Mouse (Mus musculus) central nervous system, embryonic 18 days (tissue): ENCODE results near the gene Tapt1. TPM values are rescaled to one million over a fixed set of nuclear protein-coding genes. Genes with fewer than 3 reads are reported as not detected.

Experiments
- polyA plus RNA-seq: library from polyadenylated mRNA; depleted of rRNA; stranded (reverse); fragments of >200 nt; gene quantifications from 2 replicates; pipeline ENCODE4 v1.2.3, GENCODE M21; 2012; rRNA removed

The Tapt1 gene
- polyA plus RNA-seq, result 45.0 and 49.0 TPM in 2 replicates

DNA sequence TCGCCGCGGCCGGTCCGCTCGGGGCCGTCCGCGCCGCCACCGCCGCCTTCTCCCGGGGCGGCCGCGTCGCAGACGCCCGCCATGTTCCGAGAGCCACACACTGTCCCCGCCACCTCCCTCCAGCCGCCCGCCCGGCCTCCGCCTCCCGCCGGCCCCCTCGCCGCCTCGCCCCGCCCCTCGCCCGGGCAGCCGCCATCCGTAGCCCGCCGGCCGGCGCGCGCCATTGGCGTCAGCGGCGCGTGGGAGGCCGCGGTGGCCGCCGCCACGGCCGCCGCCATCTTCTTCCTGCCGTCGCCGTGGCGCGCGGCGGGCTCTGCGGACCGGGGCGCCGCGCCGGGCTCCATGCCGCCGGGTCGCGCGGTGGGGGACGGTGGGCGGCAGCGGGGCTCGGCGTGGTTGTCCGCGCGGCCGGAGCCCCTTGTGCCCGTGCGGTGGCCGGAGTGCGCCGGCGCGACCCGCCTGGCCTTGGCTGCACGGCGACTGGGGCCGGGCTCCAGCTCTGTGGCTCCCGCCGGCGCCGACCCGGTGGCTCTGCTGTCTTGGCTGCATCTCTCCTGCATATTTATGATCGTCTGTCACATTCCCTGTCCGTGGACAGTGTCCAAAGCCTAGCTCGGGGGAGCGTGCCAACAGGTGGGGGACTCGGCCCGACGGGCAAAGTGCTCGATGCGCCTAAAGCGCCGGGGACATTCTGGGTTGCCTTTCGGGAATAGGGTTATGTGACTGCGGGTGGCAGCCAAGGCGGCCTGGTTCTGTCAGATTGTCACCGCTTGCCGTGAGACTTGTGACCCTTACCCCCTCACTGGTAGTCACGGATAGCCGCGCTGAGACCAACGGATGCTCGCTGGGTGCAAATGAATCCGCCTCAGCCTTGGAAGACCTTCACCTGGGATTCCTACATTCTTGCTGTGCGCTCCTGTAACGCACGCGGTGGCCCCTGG, at the start of gene Tapt1:
TSS of gene Tapt1 (minus strand) at position 106 of the 941 bp plus-strand sequence.

Other genes with a start within 250 kb of the Tapt1 start
- gene Fgfbp1, start 244.8 kb downstream of the Tapt1 start, polyA plus RNA-seq, result 9.4 and 9.5 TPM in 2 replicates
- 14.5 and 15.4 TPM in 2 replicates for gene Prom1, start 124.6 kb downstream of the Tapt1 start, polyA plus RNA-seq